Mouse (Mus musculus) granulocyte monocyte progenitor cell, adult 5-6 weeks (primary cell): Measurements from ENCODE around the gene Prpf40a. TPM values are rescaled to one million over a fixed set of nuclear protein-coding genes. Genes with fewer than 3 reads are reported as not detected.

Source experiments
- ATAC-seq: replicated peaks from 2 replicates; pipeline ENCODE4 v1.8.0; 2016; ENCODE audit warnings: mild to moderate bottlenecking, moderate TSS enrichment, inconsistent platforms; ENCODE audit not compliant: poor library complexity, severe bottlenecking
- total RNA-seq, 2 experiments: library from RNA; stranded (forward) in 1 of 2; stranded (reverse) in 1 of 2; fragments of 200-712, 200-1000 nt in 1 of 2; fragments of >200 nt in 1 of 2; fragmentation: Nextera tagmentation in 1 of 2; gene quantifications; 2 replicates each; pipeline ENCODE4 v1.2.3; 2014 to 2017

Prpf40a gene
- 101 and 115 TPM in 2 replicates for total RNA-seq (2014; fragmentation: Nextera tagmentation)
- total RNA-seq (2017), result 198 and 237 TPM in 2 replicates

GRCm38 (mm10) chr2:53190684-53191511 is at the start of gene Prpf40a:
Gene Prpf40a (minus strand): TSS chr2:53191284.
- ATAC-seq, result peak; percentile 79

GRCm38 (mm10) chr2:53222242-53222641 is 31.2 kb upstream of the Prpf40a start:
- no peak for ATAC-seq

GRCm38 (mm10) chr2:53213493-53213892 is 22.4 kb upstream of the Prpf40a start:
- no peak for ATAC-seq

DNA sequence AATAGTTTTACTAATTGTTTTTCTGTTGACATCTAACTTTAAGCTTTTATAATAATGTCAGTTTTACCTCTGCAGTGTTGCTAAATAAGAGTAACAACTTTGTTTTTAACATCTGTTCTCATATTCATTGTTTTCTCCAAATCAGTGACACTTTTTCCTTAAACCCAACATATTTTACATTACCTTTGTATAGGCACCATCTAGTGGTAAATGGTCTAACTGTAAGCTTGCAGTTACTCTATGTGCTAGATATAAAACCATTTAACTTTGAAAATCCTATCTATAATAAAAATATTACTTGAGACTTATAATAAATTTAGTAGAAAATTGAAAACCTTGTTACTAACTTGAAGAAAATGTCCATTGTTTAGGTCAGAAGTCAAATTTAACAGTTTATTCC is 15.7 kb upstream of the Prpf40a start:
- ATAC-seq, result no peak

GRCm38 (mm10) chr2:53204373-53205274 is 13.5 kb upstream of the Prpf40a start:
- no peak for ATAC-seq

- peak; percentile 95 for ATAC-seq
Measured at GRCm38 (mm10) chr2:53200164-53200885, 9.2 kb upstream of the Prpf40a start.

- no peak for ATAC-seq
Measured at GRCm38 (mm10) chr2:53199203-53199602, 8.1 kb upstream of the Prpf40a start.

DNA sequence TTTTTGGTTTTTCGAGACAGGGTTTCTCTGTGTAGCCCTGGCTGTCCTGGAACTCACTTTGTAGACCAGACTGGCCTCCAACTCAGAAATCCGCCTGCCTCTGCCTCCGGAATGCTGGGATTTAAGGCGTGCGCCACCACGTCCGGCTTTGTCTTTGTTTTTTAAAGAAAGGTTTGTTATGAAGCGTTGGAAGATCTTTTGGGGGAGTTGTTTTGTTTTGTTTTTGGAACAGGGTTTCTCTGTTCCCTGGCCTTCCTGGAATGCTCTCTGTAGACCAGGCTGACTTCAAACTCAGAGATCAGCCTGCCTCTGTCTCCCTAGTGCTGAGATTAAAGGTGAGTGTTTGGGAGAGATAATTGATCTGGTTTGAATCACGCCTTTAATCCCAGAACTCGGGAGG is 5.3 kb upstream of the Prpf40a start:
- no peak for ATAC-seq

GRCm38 (mm10) chr2:53192386-53192785 is 1.3 kb upstream of the Prpf40a start:
- ATAC-seq, result no peak

- ATAC-seq, result peak; percentile 70
Measured at GRCm38 (mm10) chr2:53191523-53192220, 588 bp upstream of the Prpf40a start, which contains the start of gene Arl6ip6. Gene Arl6ip6 (plus strand): TSS chr2:53191726.

DNA sequence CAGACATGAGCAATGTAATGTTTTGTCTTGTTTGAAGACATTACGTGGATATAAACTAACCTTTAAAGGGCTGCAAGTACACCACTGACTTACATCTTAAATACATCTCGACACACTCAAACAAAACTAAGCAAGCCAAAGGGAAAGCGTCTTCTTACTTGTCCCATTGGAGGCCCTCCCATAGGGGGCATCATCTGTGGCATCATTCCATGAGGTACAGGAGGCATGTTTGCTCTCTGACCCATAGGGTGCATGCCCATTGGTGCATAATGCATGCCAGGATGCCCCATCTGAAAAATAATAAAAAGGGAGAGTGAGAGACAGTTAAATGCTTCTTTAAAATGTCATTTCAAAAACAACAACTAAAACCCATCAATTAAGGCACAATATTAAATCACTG is 1.3 kb downstream of the Prpf40a start:
- no peak for ATAC-seq

GRCm38 (mm10) chr2:53179876-53180275 is 11.2 kb downstream of the Prpf40a start:
- ATAC-seq, result no peak

DNA sequence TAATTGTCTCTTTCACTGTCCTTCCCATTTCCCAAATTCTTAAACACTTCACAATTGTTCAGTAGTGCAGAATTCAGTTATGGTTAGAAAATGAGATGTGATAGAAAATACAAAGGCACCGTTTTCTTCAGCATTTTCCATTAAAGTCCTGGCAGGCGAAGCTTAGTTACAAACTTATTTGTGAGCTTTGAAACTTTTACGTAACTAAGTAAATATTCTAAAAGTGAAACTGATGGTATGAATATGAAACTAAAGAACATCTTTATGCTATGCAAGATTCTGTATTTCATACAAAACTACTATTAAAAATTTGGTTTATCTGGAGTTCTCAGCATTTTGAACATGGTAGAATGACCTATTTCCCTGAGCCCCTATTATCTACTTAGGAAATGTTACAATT is 12.1 kb downstream of the Prpf40a start:
- no peak for ATAC-seq

GRCm38 (mm10) chr2:53173966-53174365 is 17.1 kb downstream of the Prpf40a start:
- no peak for ATAC-seq

DNA sequence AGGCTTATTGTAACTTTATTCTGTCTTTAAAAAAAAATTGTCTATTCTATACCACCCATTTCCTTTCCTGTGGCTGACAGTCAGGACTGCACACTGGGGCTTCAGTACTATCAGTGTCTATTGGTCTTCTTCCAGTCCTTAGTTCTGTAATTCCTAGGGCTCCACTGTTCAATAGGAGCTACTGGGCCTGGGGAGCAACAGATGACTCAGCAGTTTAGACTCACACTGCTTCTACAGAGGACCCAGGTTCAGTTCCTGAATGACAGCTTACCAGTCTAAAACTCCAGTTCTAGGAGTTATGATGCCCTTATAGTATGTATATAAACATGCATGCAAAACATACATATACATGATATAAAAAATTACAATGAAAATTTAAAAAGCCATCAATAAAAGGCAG is 44.2 kb downstream of the Prpf40a start:
- 0 out of 2 replicates have a peak, but pooled peaks have one; percentile 22 for ATAC-seq

DNA sequence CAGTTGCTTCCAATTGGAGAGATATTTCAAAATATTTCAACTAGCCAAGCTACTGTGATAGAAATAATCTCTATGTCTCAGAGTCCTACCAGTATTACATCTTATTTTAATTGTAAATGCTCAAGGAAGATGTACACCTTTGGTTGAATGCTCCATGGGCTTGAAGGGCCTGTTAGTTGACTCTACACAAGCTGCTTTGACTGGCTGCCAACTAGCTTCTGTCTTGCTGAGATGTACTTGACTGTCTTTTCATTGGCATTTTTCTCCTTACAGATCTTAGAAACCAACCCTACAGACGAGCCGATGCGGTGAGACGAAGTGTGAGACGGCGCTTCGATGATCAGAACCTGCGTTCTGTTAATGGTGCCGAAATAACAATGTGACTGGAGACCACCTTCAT is 59.5 kb downstream of the Prpf40a start:
- no peak for ATAC-seq

DNA sequence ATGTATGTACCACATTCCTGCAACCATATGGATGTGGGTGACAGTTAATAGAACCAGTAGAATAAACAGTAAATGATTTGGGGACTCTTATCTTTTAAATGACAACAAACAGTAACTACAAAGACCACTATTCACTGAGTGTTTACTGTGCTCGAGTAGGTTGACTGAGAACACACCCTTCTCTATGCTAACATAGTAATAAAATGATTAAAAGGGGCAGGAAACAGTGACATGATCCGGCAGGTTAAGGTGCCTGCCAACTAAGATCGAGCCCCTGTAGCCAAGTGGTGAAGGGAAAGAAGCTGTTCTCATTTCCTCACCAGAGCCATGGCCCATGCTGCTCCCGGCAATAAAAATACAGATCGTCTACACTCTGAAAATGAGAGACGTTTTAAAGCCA is 62.0 kb downstream of the Prpf40a start:
- no peak for ATAC-seq

GRCm38 (mm10) chr2:53125998-53126397 is 65.1 kb downstream of the Prpf40a start:
- ATAC-seq, result no peak

DNA sequence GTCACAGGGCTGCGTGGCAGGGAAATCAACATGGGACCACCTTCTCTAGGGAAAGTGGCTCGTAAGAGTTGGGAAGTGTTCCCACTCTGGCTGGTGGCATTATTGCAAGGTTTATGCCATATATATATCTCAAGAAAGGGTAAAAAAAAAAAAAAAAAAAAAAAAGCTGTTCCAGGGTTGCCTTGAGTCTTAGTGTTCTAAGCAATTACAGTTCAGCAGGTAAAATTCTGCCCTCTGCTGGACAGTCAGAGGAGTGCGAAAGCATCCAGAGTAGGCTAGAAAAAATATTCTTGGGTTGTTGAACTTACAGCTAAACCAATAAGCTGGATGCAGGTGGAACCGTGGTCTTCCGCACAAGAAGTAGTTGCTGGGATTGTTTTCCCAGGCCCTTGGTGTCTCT is 69.3 kb downstream of the Prpf40a start:
- ATAC-seq, result peak; percentile 76; the same call in 1 of the 2 replicates

DNA sequence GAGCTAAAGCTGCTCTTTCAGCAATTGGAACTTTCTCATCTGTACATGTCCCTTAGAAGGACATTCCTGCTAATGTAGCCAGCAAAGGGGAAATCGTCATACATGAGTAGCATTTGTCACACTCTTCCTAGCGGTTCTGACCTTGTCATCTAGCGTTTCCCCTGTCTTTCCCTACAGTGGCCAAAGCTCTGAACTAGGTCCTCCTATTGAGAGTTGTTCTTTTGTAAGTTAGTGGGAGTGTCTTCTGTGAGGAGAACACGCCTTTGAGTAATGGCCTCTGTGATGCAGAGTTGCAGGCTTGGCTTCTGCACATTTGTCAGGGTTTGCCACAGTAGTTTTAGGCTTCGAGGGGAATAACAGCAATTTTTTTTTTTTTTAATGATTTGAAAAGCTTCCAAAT is 82.5 kb downstream of the Prpf40a start:
- ATAC-seq, result no peak
